Mouse (Mus musculus) cerebellum, adult 18-20 months (tissue): ENCODE results near the gene Ddx1.

Source experiments
- DNase-seq, 2 experiments: peaks; one replicate each; pipeline ENCODE4 v3.0.0; 2021

Ddx1 gene

GRCm38 (mm10) chr12:13248691-13249572 lies at the start of gene Ddx1:
TSS of gene Ddx1 (minus strand) at chr12:13249213.
- peak; percentile 76 to 88 for DNase-seq

- no peak for DNase-seq
Observed at GRCm38 (mm10) chr12:13293421-13293881, 44.4 kb upstream of the Ddx1 start.

- DNase-seq: no peak
Observed at GRCm38 (mm10) chr12:13291453-13291852, 42.4 kb upstream of the Ddx1 start.

GRCm38 (mm10) chr12:13269570-13270390 lies 20.8 kb upstream of the Ddx1 start:
- no peak for DNase-seq

- peak; percentile 89 to 93 for DNase-seq
Observed at GRCm38 (mm10) chr12:13268826-13269449, 19.9 kb upstream of the Ddx1 start, which contains the start of gene Nbas. TSS of gene Nbas (plus strand) at chr12:13269133.

- peak in 1 of 2 experiments; percentile 12 for DNase-seq
Observed at GRCm38 (mm10) chr12:13268412-13268811, 19.4 kb upstream of the Ddx1 start.

GRCm38 (mm10) chr12:13255701-13256100 lies 6.7 kb upstream of the Ddx1 start:
- DNase-seq: no peak

GRCm38 (mm10) chr12:13255068-13255467 lies 6.1 kb upstream of the Ddx1 start:
- no peak for DNase-seq

GRCm38 (mm10) chr12:13249573-13249919 lies 533 bp upstream of the Ddx1 start:
- no peak for DNase-seq

GRCm38 (mm10) chr12:13242453-13242852 lies 6.6 kb downstream of the Ddx1 start:
- DNase-seq: no peak

GRCm38 (mm10) chr12:13218101-13218514 lies 30.9 kb downstream of the Ddx1 start:
- DNase-seq: no peak

- no peak for DNase-seq
Observed at GRCm38 (mm10) chr12:13217568-13217967, 31.4 kb downstream of the Ddx1 start.

- no peak for DNase-seq
Observed at GRCm38 (mm10) chr12:13216501-13217103, 32.4 kb downstream of the Ddx1 start.

- DNase-seq: peak; percentile 72 to 79
Observed at GRCm38 (mm10) chr12:13214345-13215278, 34.4 kb downstream of the Ddx1 start.

- no peak for DNase-seq
Observed at GRCm38 (mm10) chr12:13211746-13212482, 37.1 kb downstream of the Ddx1 start.

- no peak for DNase-seq
Observed at GRCm38 (mm10) chr12:13209692-13210377, 39.2 kb downstream of the Ddx1 start.

GRCm38 (mm10) chr12:13208983-13209451 lies 40.0 kb downstream of the Ddx1 start:
- no peak for DNase-seq

- no peak for DNase-seq
Observed at GRCm38 (mm10) chr12:13208517-13208916, 40.5 kb downstream of the Ddx1 start.

GRCm38 (mm10) chr12:13207099-13207498 lies 41.9 kb downstream of the Ddx1 start:
- DNase-seq: no peak

GRCm38 (mm10) chr12:13205733-13206132 lies 43.3 kb downstream of the Ddx1 start:
- DNase-seq: no peak
